Mouse (Mus musculus): Measurements from ENCODE around the gene Bcl7c. TPM values are rescaled to one million over a fixed set of nuclear protein-coding genes. Genes with fewer than 3 reads are reported as not detected.

The Bcl7c gene
- total and polyA plus RNA-seq, 2 experiments from 2014 or later: 48.8 to 86.8 TPM

DNA sequence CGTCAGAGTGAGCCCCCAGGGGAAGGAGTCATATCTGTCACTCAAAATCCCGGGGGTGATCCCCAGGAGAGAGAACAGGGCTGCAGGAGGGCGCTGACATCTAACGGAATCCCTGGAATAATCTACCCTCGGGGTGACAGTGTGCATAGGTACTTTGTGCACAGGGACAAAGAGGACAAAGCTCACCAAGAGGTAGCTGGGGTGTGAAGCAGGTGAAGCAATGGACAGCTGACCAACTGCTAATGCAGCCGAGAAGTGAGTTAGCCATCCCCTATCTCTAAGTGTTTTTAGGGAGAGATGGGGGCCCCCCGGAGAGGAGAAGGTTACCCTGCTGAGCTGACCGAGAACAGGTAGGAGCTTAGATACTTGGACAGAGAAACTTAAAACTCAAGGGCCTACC lies 94.6 kb downstream of the Bcl7c start:
- 0 out of 2 replicates have a peak overlapping the region, but pooled peaks have one; percentile 90 for H3K27ac ChIP-seq
- DNase-seq (ENCODE audit: low spot score): no peak
- 14% methylated on average over 8 of the region's 8 CpGs for WGBS
- no peak for ATAC-seq
- peaks cover 12% of the 10 kb centered on the region for H3K4me1 ChIP-seq (ENCODE audit: insufficient read depth, low read length)
- peak overlapping the region; percentile 73 for H3K4me2 ChIP-seq (ENCODE audit: low read depth, low read length)
- peaks cover 33% of the 10 kb centered on the region for H3K36me3 ChIP-seq (ENCODE audit: insufficient read depth, low read length)
- peak overlapping the region; percentile 97 for H3K9ac ChIP-seq (replicated peaks; ENCODE audit: low read length)
- no peaks in the 10 kb centered on the region for H3K27me3 ChIP-seq (ENCODE audit: insufficient read depth, low read length)
- H3K9me3 ChIP-seq (ENCODE audit: low read length): no peaks in the 10 kb centered on the region
- TF ChIP-seq CTCF (IDR thresholded peaks at IDR 0.05; ENCODE audit: low read depth): no peak
- peak overlapping the region; percentile 100 for H3K4me3 ChIP-seq (ENCODE audit: low read length)

DNA sequence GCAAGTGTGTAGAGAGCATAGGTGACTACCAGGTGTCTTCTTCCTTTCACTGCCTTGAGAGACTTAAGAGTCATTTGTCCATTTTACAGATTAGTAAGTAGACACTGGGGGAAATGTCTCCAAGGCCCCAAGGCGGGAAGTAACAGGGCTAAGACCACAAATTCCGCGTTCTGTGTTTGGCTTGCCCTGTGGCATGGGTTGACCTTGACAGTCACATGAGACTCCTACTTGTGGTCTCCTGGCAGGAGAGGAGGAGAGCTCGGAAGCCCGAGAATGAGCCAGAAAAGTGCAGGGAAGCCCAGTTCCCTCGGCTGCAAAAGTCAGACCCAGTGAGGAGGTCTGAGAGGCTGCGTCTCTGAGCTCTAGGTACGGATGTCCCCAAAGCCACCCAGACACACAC lies 95.2 kb downstream of the Bcl7c start:
- no peaks in the 10 kb centered on the region for H3K27me3 ChIP-seq (ENCODE audit: insufficient read depth, low read length)
- TF ChIP-seq CTCF (IDR thresholded peaks at IDR 0.05; ENCODE audit: low read depth): no peak
- H3K4me3 ChIP-seq (ENCODE audit: low read length): no peak overlapping the region
- H3K4me2 ChIP-seq (ENCODE audit: low read depth, low read length): peak overlapping the region; percentile 73
- peak overlapping the region; percentile 97 for H3K9ac ChIP-seq (replicated peaks; ENCODE audit: low read length)
- H3K4me1 ChIP-seq (ENCODE audit: insufficient read depth, low read length): peaks cover 12% of the 10 kb centered on the region
- H3K9me3 ChIP-seq (ENCODE audit: low read length): no peaks in the 10 kb centered on the region
- H3K27ac ChIP-seq: no peak overlapping the region
- WGBS: 83% methylated on average over 8 of the region's 8 CpGs
- peaks cover 39% of the 10 kb centered on the region for H3K36me3 ChIP-seq (ENCODE audit: insufficient read depth, low read length)
- DNase-seq (ENCODE audit: low spot score) (no peak), ATAC-seq (no peak)

DNA sequence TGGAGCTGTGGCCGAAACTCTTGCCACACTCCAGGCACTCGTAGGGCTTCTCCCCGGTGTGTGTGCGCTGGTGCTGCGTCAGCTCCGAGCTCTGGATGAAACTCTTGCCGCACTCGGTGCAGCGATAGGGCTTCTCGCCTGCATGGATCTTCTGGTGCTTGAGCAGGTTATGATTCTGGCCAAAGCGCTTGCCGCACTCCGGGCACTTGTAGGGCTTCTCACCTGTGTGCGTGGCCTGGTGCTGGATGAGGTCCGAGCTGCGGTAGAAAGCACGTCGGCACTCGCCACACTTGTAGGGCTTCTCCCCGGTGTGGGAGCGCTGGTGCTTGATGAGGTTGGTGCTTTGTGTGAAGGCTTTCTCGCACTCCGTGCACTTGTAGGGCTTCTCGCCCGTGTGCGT lies 97.2 kb downstream of the Bcl7c start:
- no peak overlapping the region for H3K27ac ChIP-seq
- H3K36me3 ChIP-seq (ENCODE audit: insufficient read depth, low read length): peaks cover 56% of the 10 kb centered on the region
- H3K4me1 ChIP-seq (ENCODE audit: insufficient read depth, low read length): peaks cover 10% of the 10 kb centered on the region
- H3K9ac ChIP-seq (replicated peaks; ENCODE audit: low read length): no peak overlapping the region
- no peak for DNase-seq (ENCODE audit: low spot score)
- ATAC-seq: no peak
- H3K4me2 ChIP-seq (ENCODE audit: low read depth, low read length): no peak overlapping the region
- 97% methylated on average over 26 of the region's 26 CpGs for WGBS
- H3K27me3 ChIP-seq (ENCODE audit: insufficient read depth, low read length): no peaks in the 10 kb centered on the region
- TF ChIP-seq CTCF (IDR thresholded peaks at IDR 0.05; ENCODE audit: low read depth): no peak
- H3K9me3 ChIP-seq (ENCODE audit: low read length): no peaks in the 10 kb centered on the region
- H3K4me3 ChIP-seq (ENCODE audit: low read length): no peak overlapping the region

MicroRNAs encoded within 50 kb of the gene (microRNA counts, 519-probe panel; counts per million panel counts)
- not detected for microRNA mmu-miR-762

Small RNAs within 50 kb of the gene (microRNA-seq; reads per million reads assigned to microRNA genes)
- gene Mir762: 0 reads per million in 2 experiments

Other genes with a start within 250 kb of the Bcl7c start
- 57.2 and 58.5 TPM in 2 replicates for gene Prr14, start 249.3 kb downstream of the Bcl7c start, total RNA-seq (2014; rRNA removed)
- gene Prr14, start 249.3 kb downstream of the Bcl7c start, polyA plus RNA-seq (2015; fragmentation: Nextera tagmentation; extraction: Ambion mirVana): 27.0 and 31.4 TPM in 2 replicates
- 36.6 and 40.7 TPM in 2 replicates for gene Fbrs, start 229.7 kb downstream of the Bcl7c start, total RNA-seq (2014; rRNA removed)
- 10.4 and 12.1 TPM in 2 replicates for gene Fbrs, start 229.7 kb downstream of the Bcl7c start, polyA plus RNA-seq (2015; fragmentation: Nextera tagmentation; extraction: Ambion mirVana)
- 49.0 and 174 TPM in 2 replicates for gene Srcap, start 196.9 kb downstream of the Bcl7c start, total RNA-seq (2014; rRNA removed)
- gene Srcap, start 196.9 kb downstream of the Bcl7c start, polyA plus RNA-seq (2015; fragmentation: Nextera tagmentation; extraction: Ambion mirVana): 29.4 and 29.7 TPM in 2 replicates
- 18.9 and 27.6 TPM in 2 replicates for gene Gm42715, start 189.3 kb downstream of the Bcl7c start, total RNA-seq (2014; rRNA removed)
- 11.1 and 11.2 TPM in 2 replicates for gene Gm42715, start 189.3 kb downstream of the Bcl7c start, polyA plus RNA-seq (2015; fragmentation: Nextera tagmentation; extraction: Ambion mirVana)
- 5.7 and 20.5 TPM in 2 replicates for gene Tmem265, start 147.5 kb downstream of the Bcl7c start, total RNA-seq (2014; rRNA removed)
- gene Tmem265, start 147.5 kb downstream of the Bcl7c start, polyA plus RNA-seq (2015; fragmentation: Nextera tagmentation; extraction: Ambion mirVana): 7.1 and 9.2 TPM in 2 replicates
- gene Phkg2, start 135.6 kb downstream of the Bcl7c start, total RNA-seq (2014; rRNA removed): 63.1 and 71.4 TPM in 2 replicates
- 58.2 and 65.0 TPM in 2 replicates for gene Phkg2, start 135.6 kb downstream of the Bcl7c start, polyA plus RNA-seq (2015; fragmentation: Nextera tagmentation; extraction: Ambion mirVana)
- gene Ccdc189, start 120.3 kb downstream of the Bcl7c start, total RNA-seq (2014; rRNA removed): 9.0 and 10.9 TPM in 2 replicates
- 9.2 and 11.2 TPM in 2 replicates for gene Ccdc189, start 120.3 kb downstream of the Bcl7c start, polyA plus RNA-seq (2015; fragmentation: Nextera tagmentation; extraction: Ambion mirVana)
- 33.6 and 34.6 TPM in 2 replicates for gene Rnf40, start 120.2 kb downstream of the Bcl7c start, total RNA-seq (2014; rRNA removed)
- gene Rnf40, start 120.2 kb downstream of the Bcl7c start, polyA plus RNA-seq (2015; fragmentation: Nextera tagmentation; extraction: Ambion mirVana): 35.6 and 36.2 TPM in 2 replicates
- gene Zfp629, start 93.1 kb downstream of the Bcl7c start, total RNA-seq (2014; rRNA removed): 36.2 and 40.0 TPM in 2 replicates
- 12.1 and 12.3 TPM in 2 replicates for gene Zfp629, start 93.1 kb downstream of the Bcl7c start, polyA plus RNA-seq (2015; fragmentation: Nextera tagmentation; extraction: Ambion mirVana)
- gene Ctf1, start 3.8 kb upstream of the Bcl7c start, total RNA-seq (2014; rRNA removed): 9.0 and 10.7 TPM in 2 replicates
- 3.8 and 4.0 TPM in 2 replicates for gene Ctf1, start 3.8 kb upstream of the Bcl7c start, polyA plus RNA-seq (2015; fragmentation: Nextera tagmentation; extraction: Ambion mirVana)
- gene Ctf2, start 23.2 kb upstream of the Bcl7c start, total RNA-seq (2014; rRNA removed): not detected in 2 replicates
- 0.13 TPM in 1 of 2 replicates, not detected in the other for gene Ctf2, start 23.2 kb upstream of the Bcl7c start, polyA plus RNA-seq (2015; fragmentation: Nextera tagmentation; extraction: Ambion mirVana)
- gene Fbxl19, start 35.6 kb upstream of the Bcl7c start, total RNA-seq (2014; rRNA removed): 191 and 192 TPM in 2 replicates
- 6.8 and 7.0 TPM in 2 replicates for gene Fbxl19, start 35.6 kb upstream of the Bcl7c start, polyA plus RNA-seq (2015; fragmentation: Nextera tagmentation; extraction: Ambion mirVana)
- 20.0 and 35.8 TPM in 2 replicates for gene Orai3, start 60.9 kb upstream of the Bcl7c start, total RNA-seq (2014; rRNA removed)
- gene Orai3, start 60.9 kb upstream of the Bcl7c start, polyA plus RNA-seq (2015; fragmentation: Nextera tagmentation; extraction: Ambion mirVana): 10.8 and 11.3 TPM in 2 replicates
- gene Setd1a, start 67.7 kb upstream of the Bcl7c start, total RNA-seq (2014; rRNA removed): 17.8 and 18.2 TPM in 2 replicates
- gene Setd1a, start 67.7 kb upstream of the Bcl7c start, polyA plus RNA-seq (2015; fragmentation: Nextera tagmentation; extraction: Ambion mirVana): 10.5 and 16.0 TPM in 2 replicates
- 0.05 and 2.9 TPM in 2 replicates for gene Gm49388, start 76.7 kb upstream of the Bcl7c start, total RNA-seq (2014; rRNA removed)
- gene Gm49388, start 76.7 kb upstream of the Bcl7c start, polyA plus RNA-seq (2015; fragmentation: Nextera tagmentation; extraction: Ambion mirVana): not detected in 2 replicates
- 11.0 and 12.1 TPM in 2 replicates for gene Hsd3b7, start 91.7 kb upstream of the Bcl7c start, total RNA-seq (2014; rRNA removed)
- gene Hsd3b7, start 91.7 kb upstream of the Bcl7c start, polyA plus RNA-seq (2015; fragmentation: Nextera tagmentation; extraction: Ambion mirVana): 10.3 and 11.3 TPM in 2 replicates
- gene Stx4a, start 115.4 kb upstream of the Bcl7c start, total RNA-seq (2014; rRNA removed): 4.0 and 9.6 TPM in 2 replicates
- 28.4 and 31.8 TPM in 2 replicates for gene Stx4a, start 115.4 kb upstream of the Bcl7c start, polyA plus RNA-seq (2015; fragmentation: Nextera tagmentation; extraction: Ambion mirVana)
- 69.7 and 72.7 TPM in 2 replicates for gene Stx1b, start 115.6 kb upstream of the Bcl7c start, total RNA-seq (2014; rRNA removed)
- gene Stx1b, start 115.6 kb upstream of the Bcl7c start, polyA plus RNA-seq (2015; fragmentation: Nextera tagmentation; extraction: Ambion mirVana): 66.6 and 76.3 TPM in 2 replicates
- gene Zfp646, start 167.3 kb upstream of the Bcl7c start, total RNA-seq (2014; rRNA removed): 34.6 and 35.0 TPM in 2 replicates
- gene Zfp646, start 167.3 kb upstream of the Bcl7c start, polyA plus RNA-seq (2015; fragmentation: Nextera tagmentation; extraction: Ambion mirVana): 3.4 and 4.4 TPM in 2 replicates
- gene Zfp668, start 167.9 kb upstream of the Bcl7c start, total RNA-seq (2014; rRNA removed): 25.8 and 26.2 TPM in 2 replicates
- gene Zfp668, start 167.9 kb upstream of the Bcl7c start, polyA plus RNA-seq (2015; fragmentation: Nextera tagmentation; extraction: Ambion mirVana): 21.8 and 22.4 TPM in 2 replicates
- gene Prss53, start 182.0 kb upstream of the Bcl7c start, total RNA-seq (2014; rRNA removed): 0.72 and 1.8 TPM in 2 replicates
- gene Prss53, start 182.0 kb upstream of the Bcl7c start, polyA plus RNA-seq (2015; fragmentation: Nextera tagmentation; extraction: Ambion mirVana): 1.0 and 1.3 TPM in 2 replicates
- not detected in 2 replicates for gene Gm21974, start 186.5 kb upstream of the Bcl7c start, total RNA-seq (2014; rRNA removed)
- gene Gm21974, start 186.5 kb upstream of the Bcl7c start, polyA plus RNA-seq (2015; fragmentation: Nextera tagmentation; extraction: Ambion mirVana): not detected in 2 replicates
- gene Vkorc1, start 186.7 kb upstream of the Bcl7c start, total RNA-seq (2014; rRNA removed): 37.2 and 43.0 TPM in 2 replicates
- gene Vkorc1, start 186.7 kb upstream of the Bcl7c start, polyA plus RNA-seq (2015; fragmentation: Nextera tagmentation; extraction: Ambion mirVana): 72.6 and 79.8 TPM in 2 replicates
- 44.3 and 55.0 TPM in 2 replicates for gene Bckdk, start 195.1 kb upstream of the Bcl7c start, total RNA-seq (2014; rRNA removed)
- 61.5 and 63.5 TPM in 2 replicates for gene Bckdk, start 195.1 kb upstream of the Bcl7c start, polyA plus RNA-seq (2015; fragmentation: Nextera tagmentation; extraction: Ambion mirVana)
- 24.9 and 33.5 TPM in 2 replicates for gene Kat8, start 203.6 kb upstream of the Bcl7c start, total RNA-seq (2014; rRNA removed)
- gene Kat8, start 203.6 kb upstream of the Bcl7c start, polyA plus RNA-seq (2015; fragmentation: Nextera tagmentation; extraction: Ambion mirVana): 30.1 and 33.9 TPM in 2 replicates
- 0.26 and 0.32 TPM in 2 replicates for gene Prss8, start 221.2 kb upstream of the Bcl7c start, total RNA-seq (2014; rRNA removed)
- 0.35 and 0.44 TPM in 2 replicates for gene Prss8, start 221.2 kb upstream of the Bcl7c start, polyA plus RNA-seq (2015; fragmentation: Nextera tagmentation; extraction: Ambion mirVana)
- 17.0 and 19.9 TPM in 2 replicates for gene Prss36, start 237.8 kb upstream of the Bcl7c start, total RNA-seq (2014; rRNA removed)
- gene Prss36, start 237.8 kb upstream of the Bcl7c start, polyA plus RNA-seq (2015; fragmentation: Nextera tagmentation; extraction: Ambion mirVana): 16.5 and 17.3 TPM in 2 replicates